13 mouse cellular contexts compared by ENCODE assay signal in the genomic region with DNA sequence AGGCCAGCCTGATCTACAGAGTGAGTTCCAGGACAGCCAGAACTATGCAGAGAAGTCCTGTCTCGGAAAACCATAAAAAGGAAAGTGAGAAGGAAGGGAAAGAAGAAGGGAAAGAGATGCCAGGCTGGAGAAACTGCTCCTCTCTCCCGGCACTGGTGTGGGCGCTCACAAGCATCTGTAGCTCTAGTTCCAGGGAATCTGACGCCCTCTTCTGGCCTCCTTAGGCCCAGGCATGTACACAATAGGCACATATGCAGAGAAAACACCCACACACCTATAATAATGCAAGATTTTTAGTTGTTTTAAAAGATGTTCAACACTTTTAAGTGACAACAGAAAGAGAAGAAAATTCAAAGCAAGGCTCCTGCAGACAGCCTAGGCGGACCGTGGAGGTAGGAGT. TPM values are rescaled to one million over a fixed set of nuclear protein-coding genes. Genes with fewer than 3 reads are reported as not detected.
DNase-seq lines count a peak whose midpoint lies in the region; ATAC-seq and TF ChIP-seq lines count a peak whose summit lies in the region.
"Had no signal": no experiment of that assay in that cellular context is flagged by ENCODE, and none has a peak within 500 bp of the region (broad histone marks: within the 10 kb centered on the region; RNA-seq: fewer than 3 reads in every experiment).

No protein-coding gene starts in this region.

- no peaks in the 10 kb centered on the region for H3K4me1 ChIP-seq in liver, postnatal 0 days (ENCODE audit: insufficient read depth)

- peaks cover 8% of the 10 kb centered on the region for H3K36me3 ChIP-seq in liver, postnatal 0 days (replicated peaks; ENCODE audit: insufficient read depth, low read length)
- H3K36me3 ChIP-seq: limb, embryonic 15.5 days had no signal

- DNase-seq in adrenal gland, adult (ENCODE audit: inconsistent age in 2 of 2, low spot score in 1 of 2) = peak; percentile 31 to 63
- DNase-seq in adrenal gland, postnatal 25 days = no peak
- DNase-seq in layer of hippocampus, adult 2 months (ENCODE audit: low spot score in 2 of 2) = peak; percentile 56 to 62
- DNase-seq in layer of hippocampus, postnatal 36 days = no peak
- DNase-seq in NIH3T3 (ENCODE audit: low read depth) = peak; percentile 50
- no peak for DNase-seq in liver, postnatal 0 days
- no peak for DNase-seq in T-cell, adult 2 months (ENCODE audit: low spot score)
- no peak for DNase-seq in urinary bladder, adult 2 months (ENCODE audit: low spot score)
- DNase-seq: cerebellum, adult 11-12 months; kidney, postnatal 25 days had no signal

- no peak overlapping the region for H3K9ac ChIP-seq in liver, postnatal 0 days (replicated peaks)
- H3K9ac ChIP-seq: hindbrain, embryonic 13.5 days; limb, embryonic 15.5 days had no signal

- H3K27ac ChIP-seq in layer of hippocampus, adult 2 months = peak overlapping the region; percentile 33; the same call in 1 of the 2 replicates
- H3K27ac ChIP-seq in liver, postnatal 0 days (ENCODE audit: low read depth) = no peak overlapping the region
- H3K27ac ChIP-seq: hindbrain, embryonic 13.5 days; limb, embryonic 15.5 days had no signal

- no peaks in the 10 kb centered on the region for H3K9me3 ChIP-seq in liver, postnatal 0 days (ENCODE audit: low read length)
- H3K9me3 ChIP-seq: hindbrain, embryonic 13.5 days; limb, embryonic 15.5 days had no signal

- ATAC-seq in liver, postnatal 0 days = no peak

- no peak overlapping the region for H3K4me3 ChIP-seq in layer of hippocampus, adult 2 months
- no peak overlapping the region for H3K4me3 ChIP-seq in liver, postnatal 0 days (ENCODE audit: low read depth, low read length)
- H3K4me3 ChIP-seq: hindbrain, embryonic 13.5 days; limb, embryonic 15.5 days had no signal

- peak; percentile 75 for TF ChIP-seq CTCF in layer of hippocampus, adult 2 months (conservative IDR thresholded peaks at IDR 0.05)
- TF ChIP-seq CTCF in liver, postnatal 0 days (IDR thresholded peaks at IDR 0.05; ENCODE audit: low read depth) = peak; percentile 46

- H3K27me3 ChIP-seq in liver, postnatal 0 days (ENCODE audit: insufficient read depth, low read length) = no peaks in the 10 kb centered on the region
- H3K27me3 ChIP-seq: hindbrain, embryonic 13.5 days; limb, embryonic 15.5 days had no signal

- 78% methylated on average over 6 of the region's 6 CpGs for WGBS in liver, postnatal 0 days (ENCODE audit: insufficient replicate concordance)

- H3K4me2 ChIP-seq in liver, postnatal 0 days (ENCODE audit: low read depth, low read length) = no peak overlapping the region
- H3K4me2 ChIP-seq: heart, embryonic 11.5 days; hindbrain, embryonic 13.5 days; limb, embryonic 15.5 days had no signal

- TF ChIP-seq EP300 in liver, postnatal 0 days (IDR thresholded peaks at IDR 0.05; ENCODE audit: low read depth) = no peak

RNA-seq across cellular contexts. Expression of a gene that starts 32.9 kb away (rescaled TPM):
- total RNA-seq in adrenal gland, postnatal 25 days (2021) = 65.1 and 69.2 TPM in 2 replicates
- 10 to 100 TPM; 54.4 to 56.8 TPM for total RNA-seq in layer of hippocampus, adult 2 months (2021)
- total RNA-seq in layer of hippocampus, postnatal 36 days (2021) = 10 to 100 TPM; 48.0 to 48.3 TPM
- polyA plus RNA-seq in liver, postnatal 0 days (2015; fragmentation: Nextera tagmentation; extraction: Ambion mirVana) = 15.5 and 17.0 TPM in 2 replicates
- polyA plus RNA-seq in urinary bladder, adult 2 months (2012; rRNA removed) = 34.9 and 44.7 TPM in 2 replicates

Comparison
In these comparisons a context has a peak if more than half of its experiments do, and no peak if none do; other contexts are left out.
1. DNase-seq: peak in adrenal gland, adult (2 of 2), layer of hippocampus, adult 2 months (2 of 2) and NIH3T3 (single experiment); none in adrenal gland, postnatal 25 days (single experiment), layer of hippocampus, postnatal 36 days (0 of 2), liver, postnatal 0 days (single experiment), T-cell, adult 2 months (single experiment) and urinary bladder, adult 2 months (single experiment).